Mouse (Mus musculus): ENCODE results near the gene Nploc4.

GRCm38 (mm10) chr11:120423569-120424295 is 13.8 kb downstream of the Nploc4 start:
- TF ChIP-seq POLR2A (IDR thresholded peaks at IDR 0.05; ENCODE audit: low read depth, low read length) (no peak), POLR2AphosphoS2 (IDR thresholded peaks at IDR 0.05; ENCODE audit: low read depth, low read length) (no peak), MAX (IDR thresholded peaks at IDR 0.05; ENCODE audit: low read length) (no peak)

All from CH12.LX (cell line).